Mouse (Mus musculus) CH12.LX (cell line): ENCODE results near the gene BC017158. TPM values are rescaled to one million over a fixed set of nuclear protein-coding genes. Genes with fewer than 3 reads are reported as not detected.

Experiments
- DNase-seq: peaks from one replicate; pipeline ENCODE4 v3.0.0-alpha.2; 2013; ENCODE audit errors: extremely low read depth
- H3K27ac ChIP-seq: 2 replicates; pipeline ENCODE4 v1.5.1; 2012; ENCODE audit warnings: low read depth, mild to moderate bottlenecking, control low read depth, moderate library complexity; ENCODE audit not compliant: insufficient read depth
- H3K27me3 ChIP-seq: replicated peaks from 2 replicates; pipeline ENCODE3; 2012; ENCODE audit warnings: inconsistent platforms
- H3K36me3 ChIP-seq, 2 experiments: replicated peaks in 1 of 2; 2 replicates each; pipeline versions ENCODE3 to v1.6.1; 2012; ENCODE audit warnings: inconsistent platforms in 1 of 2, low read length in 1 of 2, mild to moderate bottlenecking in 1 of 2, mixed read lengths in 1 of 2, moderate library complexity in 1 of 2; ENCODE audit not compliant: control insufficient read depth in 1 of 2, insufficient read depth in 1 of 2
- H3K4me1 ChIP-seq, 2 experiments: 2 replicates each; pipeline ENCODE4 v1.6.1; 2012; ENCODE audit warnings: inconsistent platforms in 1 of 2, moderate library complexity in 1 of 2; ENCODE audit not compliant: insufficient read depth in 2 of 2, control insufficient read depth in 1 of 2
- H3K4me2 ChIP-seq: 2 replicates; pipeline ENCODE4 v1.6.1; 2012; ENCODE audit warnings: low read depth, mild to moderate bottlenecking, control low read depth; ENCODE audit not compliant: poor library complexity, insufficient read depth, severe bottlenecking
- H3K4me3 ChIP-seq, 3 experiments: fragments of 150-350 bp in 1 of 3; sonication (generic) in 1 of 3; replicated peaks in 1 of 3; 2 replicates each; pipeline versions ENCODE3 to v1.5.1; 2011 to 2012; ENCODE audit warnings: low read depth in 2 of 3, low read length in 2 of 3, mild to moderate bottlenecking in 2 of 3, moderate library complexity in 2 of 3, control low read depth in 1 of 3, improper control_type of control experiment in 1 of 3, inconsistent platforms in 1 of 3, mixed read lengths in 1 of 3; ENCODE audit not compliant: poor library complexity in 1 of 3
- H3K79me2 ChIP-seq: replicated peaks from 2 replicates; pipeline ENCODE4 v1.6.1; 2012; ENCODE audit warnings: mild to moderate bottlenecking, moderate library complexity; ENCODE audit not compliant: control insufficient read depth, poor library complexity, insufficient read depth, severe bottlenecking; ENCODE audit errors: extremely low read depth
- H3K9ac ChIP-seq: 2 replicates; pipeline ENCODE4 v1.6.1; 2012; ENCODE audit warnings: low read depth, mild to moderate bottlenecking, control low read depth, moderate library complexity; ENCODE audit not compliant: insufficient read depth
- H3K9me3 ChIP-seq: replicated peaks from 2 replicates; pipeline ENCODE3; 2012; ENCODE audit warnings: low read length, inconsistent platforms, mixed read lengths
- BHLHE40 ChIP-seq: IDR thresholded peaks from 2 replicates; pipeline ENCODE4 v1.6.1; 2011; ENCODE audit warnings: mild to moderate bottlenecking, low read depth, low read length, improper control_type of control experiment
- CHD1 ChIP-seq: IDR thresholded peaks from 2 replicates; pipeline ENCODE4 v1.6.1; 2012; ENCODE audit warnings: low read depth, low read length, improper control_type of control experiment, inconsistent platforms
- CTCF ChIP-seq, 2 experiments: IDR thresholded peaks in 1 of 2; conservative IDR thresholded peaks in 1 of 2; 2 replicates each; pipeline ENCODE4 v1.5.1; 2011 to 2012; ENCODE audit warnings: low read depth in 2 of 2, low read length in 2 of 2, improper control_type of control experiment in 1 of 2, inconsistent platforms in 1 of 2, mild to moderate bottlenecking in 1 of 2, moderate library complexity in 1 of 2
- E2F4 ChIP-seq: IDR thresholded peaks from 2 replicates; pipeline ENCODE4 v1.6.1; 2011; ENCODE audit warnings: low read depth, low read length, improper control_type of control experiment; ENCODE audit not compliant: insufficient replicate concordance
- ELF1 ChIP-seq: IDR thresholded peaks from 2 replicates; pipeline ENCODE4 v1.6.1; 2014; ENCODE audit warnings: low read depth, mild to moderate bottlenecking, inconsistent platforms, low read length, improper control_type of control experiment
- ETS1 ChIP-seq: conservative IDR thresholded peaks from 2 replicates; pipeline ENCODE4 v1.6.1; 2012; ENCODE audit warnings: low read depth, mild to moderate bottlenecking, inconsistent platforms, low read length, improper control_type of control experiment, moderate library complexity
- GABPA ChIP-seq: IDR thresholded peaks from 2 replicates; pipeline ENCODE4 v1.6.1; 2012; ENCODE audit warnings: low read depth, low read length, improper control_type of control experiment, inconsistent platforms; ENCODE audit not compliant: insufficient replicate concordance
- HCFC1 ChIP-seq: IDR thresholded peaks from 2 replicates; pipeline ENCODE4 v1.6.1; 2012; ENCODE audit warnings: low read depth, mild to moderate bottlenecking, inconsistent platforms, low read length, improper control_type of control experiment
- IRF4 ChIP-seq: IDR thresholded peaks from 2 replicates; pipeline ENCODE4 v1.6.1; 2014; ENCODE audit warnings: low read depth, mild to moderate bottlenecking, inconsistent platforms, low read length, improper control_type of control experiment
- KAT2A ChIP-seq: IDR thresholded peaks from 2 replicates; pipeline ENCODE4 v1.6.1; 2012; ENCODE audit warnings: low read length, improper control_type of control experiment, inconsistent platforms; ENCODE audit not compliant: insufficient replicate concordance
- MAX ChIP-seq: IDR thresholded peaks from 2 replicates; pipeline ENCODE4 v1.6.1; 2011; ENCODE audit warnings: low read length, improper control_type of control experiment
- NELFE ChIP-seq: IDR thresholded peaks from 2 replicates; pipeline ENCODE4 v1.6.1; 2011; ENCODE audit warnings: low read depth, low read length, improper control_type of control experiment
- NRF1 ChIP-seq: IDR thresholded peaks from 2 replicates; pipeline ENCODE4 v1.6.1; 2014; ENCODE audit warnings: low read depth, mild to moderate bottlenecking, inconsistent platforms, low read length, improper control_type of control experiment, moderate library complexity
- PAX5 ChIP-seq: IDR thresholded peaks from 2 replicates; pipeline ENCODE4 v1.6.1; 2012; ENCODE audit warnings: low read length, inconsistent platforms, mixed read lengths
- POLR2A ChIP-seq: IDR thresholded peaks from 2 replicates; pipeline ENCODE4 v1.6.1; 2011; ENCODE audit warnings: low read depth, mild to moderate bottlenecking, improper control_type of control experiment, low read length
- POLR2AphosphoS2 ChIP-seq: IDR thresholded peaks from 2 replicates; pipeline ENCODE4 v1.6.1; 2011; ENCODE audit warnings: low read depth, low read length, improper control_type of control experiment
- RAD21 ChIP-seq: IDR thresholded peaks from 2 replicates; pipeline ENCODE4 v1.6.1; 2011; ENCODE audit warnings: low read depth, mild to moderate bottlenecking, low read length, improper control_type of control experiment, moderate library complexity
- SMC3 ChIP-seq: IDR thresholded peaks from 2 replicates; pipeline ENCODE4 v1.6.1; 2011; ENCODE audit warnings: low read depth, low read length, improper control_type of control experiment
- TCF12 ChIP-seq: IDR thresholded peaks from 2 replicates; pipeline ENCODE4 v1.6.1; 2014; ENCODE audit warnings: low read depth, mild to moderate bottlenecking, inconsistent platforms, low read length, improper control_type of control experiment
- UBTF ChIP-seq: IDR thresholded peaks from 2 replicates; pipeline ENCODE4 v1.6.1; 2012; ENCODE audit warnings: low read depth, mild to moderate bottlenecking, inconsistent platforms, low read length, improper control_type of control experiment, moderate library complexity
- USF1 ChIP-seq: IDR thresholded peaks from 2 replicates; pipeline ENCODE4 v1.6.1; 2014; ENCODE audit warnings: low read depth, mild to moderate bottlenecking, inconsistent platforms, low read length, improper control_type of control experiment
- ZC3H11A ChIP-seq: IDR thresholded peaks from 2 replicates; pipeline ENCODE4 v1.6.1; 2012; ENCODE audit warnings: low read depth, mild to moderate bottlenecking, inconsistent platforms, low read length, improper control_type of control experiment
- ZKSCAN1 ChIP-seq: IDR thresholded peaks from 2 replicates; pipeline ENCODE4 v1.6.1; 2012; ENCODE audit warnings: low read depth, inconsistent platforms, low read length, improper control_type of control experiment, borderline replicate concordance
- ZMIZ1 ChIP-seq: IDR thresholded peaks from 2 replicates; pipeline ENCODE4 v1.6.1; 2012; ENCODE audit warnings: low read depth, mild to moderate bottlenecking, inconsistent platforms, low read length, improper control_type of control experiment
- ZNF384 ChIP-seq: IDR thresholded peaks from 2 replicates; pipeline ENCODE4 v1.6.1; 2012; ENCODE audit warnings: low read depth, low read length, improper control_type of control experiment, inconsistent platforms
- dilution Hi-C: fragments of 300-500 bp; cut with MboI; formaldehyde crosslinking; loops from 2 replicates; pipeline ENCODE4 v1.14.3; 2020; ENCODE audit warnings: low sequenced_read_pairs; ENCODE audit not compliant: extremely low pct_unique_long_range_greater_than_20kb, extremely low pct_ligation_motif_present
- in situ Hi-C: fragments of 300-500 bp; cut with MboI; formaldehyde crosslinking; loops from 3 replicates; pipeline ENCODE4 v1.14.3; 2019; ENCODE audit warnings: low sequenced_read_pairs, low pct_ligation_motif_present, low pct_unique_long_range_greater_than_20kb, mixed read lengths
- polyA plus RNA-seq: library from polyadenylated mRNA; unstranded; fragments of >175 nt; gene quantifications from 2 replicates; pipeline ENCODE4 v1.2.1, GENCODE M21; 2012; ENCODE audit warnings: low read depth; ENCODE audit not compliant: insufficient read length
- total RNA-seq, 2 experiments: library from RNA; depleted of rRNA; stranded (reverse); fragments of 300-350 nt in 1 of 2; fragments of >200 nt in 1 of 2; gene quantifications; 2 replicates each; pipeline ENCODE4 v1.2.3; 2012 to 2014

The BC017158 gene
- total and polyA plus RNA-seq, 3 experiments, result 4.9 to 14.5 (median 8.1) TPM

DNA sequence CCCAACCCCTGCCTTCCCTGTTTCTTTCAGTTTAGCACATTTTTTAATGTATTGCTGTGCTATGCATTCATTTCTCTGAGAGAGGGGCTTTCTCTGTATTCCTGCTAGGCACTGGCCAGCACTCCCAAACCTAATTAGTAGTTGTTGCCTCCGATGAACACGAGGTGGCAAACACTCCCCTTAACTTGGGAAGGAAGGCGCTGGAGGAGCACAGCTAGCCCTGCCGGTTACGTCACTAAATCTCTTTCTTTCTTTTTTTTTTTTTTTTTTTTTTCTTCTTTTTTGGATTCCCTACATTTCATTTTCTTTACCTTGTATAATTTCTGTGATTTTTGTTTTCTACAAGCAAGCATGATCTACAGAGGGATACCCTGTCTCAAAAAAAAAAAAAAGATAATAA is 6.9 kb upstream of the BC017158 start:
- Histone ChIP-seq H3K79me2 (no peaks in the 10 kb centered on the region), H3K4me2 (no peak overlapping the region), H3K36me3 (no peaks in the 10 kb centered on the region), H3K27me3 (peaks cover 37% of the 10 kb centered on the region), H3K9me3 (no peaks in the 10 kb centered on the region), H3K4me3 (no peak overlapping the region), H3K4me1 (no peaks in the 10 kb centered on the region), H3K27ac (no peak overlapping the region), H3K9ac (no peak overlapping the region)
- no peak for DNase-seq
- TF ChIP-seq POLR2A (no peak), SMC3 (peak; percentile 40), CTCF (conservative IDR thresholded peaks at IDR 0.05 in 1 of 2, IDR thresholded peaks at IDR 0.05 in 1 of 2; ENCODE audit: low read depth in 2 of 2, low read length in 2 of 2) (peak in 1 of 2 experiments; percentile 45; a peak in 2 of 4 replicates), POLR2AphosphoS2 (no peak), HCFC1 (no peak), ZNF384 (peak; percentile 77), TCF12 (no peak), RAD21 (peak; percentile 30), MAX (no peak), ZC3H11A (no peak), PAX5 (no peak), UBTF (no peak), GABPA (no peak), KAT2A (no peak), E2F4 (no peak), NELFE (no peak)
- in situ Hi-C loops, result no loop called here
- dilution Hi-C loops, result no loop called here

DNA sequence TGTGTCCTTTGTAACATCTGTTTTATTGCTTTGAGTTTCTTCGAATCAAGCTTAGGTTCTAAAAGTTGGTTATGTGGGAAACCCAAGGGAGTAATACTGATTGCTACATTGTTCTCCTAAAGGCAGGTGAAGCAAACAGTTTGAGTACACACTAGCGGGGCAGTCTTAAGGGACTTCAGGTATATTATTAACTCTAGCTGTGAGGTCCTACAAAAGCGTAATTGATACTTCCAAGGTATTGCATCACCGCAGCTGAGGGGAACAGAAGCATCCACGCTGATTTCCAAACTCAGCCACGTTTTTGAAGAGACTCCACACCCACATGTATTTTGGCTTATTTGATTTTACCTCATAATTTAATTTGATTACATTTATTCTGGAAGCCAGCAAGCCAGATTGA is 6.2 kb upstream of the BC017158 start:
- Histone ChIP-seq H3K9ac (no peak overlapping the region), H3K27me3 (peaks cover 38% of the 10 kb centered on the region), H3K27ac (no peak overlapping the region)
- in situ Hi-C loops, result no loop called here
- TF ChIP-seq BHLHE40 (no peak), ZMIZ1 (no peak), ELF1 (no peak), UBTF (no peak), KAT2A (no peak), ETS1 (no peak), CTCF (conservative IDR thresholded peaks at IDR 0.05 in 1 of 2, IDR thresholded peaks at IDR 0.05 in 1 of 2; ENCODE audit: low read depth in 2 of 2, low read length in 2 of 2) (no peak), RAD21 (no peak), USF1 (no peak), CHD1 (no peak), E2F4 (no peak), IRF4 (no peak), NRF1 (no peak), ZNF384 (no peak), ZKSCAN1 (no peak)
- TF ChIP-seq, all 38 proteins: peak for 0
- Histone ChIP-seq H3K79me2 (no peaks in the 10 kb centered on the region), H3K4me3 (no peak overlapping the region), H3K4me2 (no peak overlapping the region), H3K9me3 (no peaks in the 10 kb centered on the region), H3K4me1 (no peaks in the 10 kb centered on the region), H3K36me3 (no peaks in the 10 kb centered on the region)
- DNase-seq, result no peak
- dilution Hi-C loops, result no loop called here
